Mouse (Mus musculus) heart, embryonic 14.5 days (tissue): Measurements from ENCODE around the gene 4930512M02Rik. TPM values are rescaled to one million over a fixed set of nuclear protein-coding genes. Genes with fewer than 3 reads are reported as not detected.

ENCODE experiments used
- ATAC-seq: fragments of 200-750 bp; cut with Nextera tagmentation; 2 replicates; pipeline ENCODE4 v1.8.0; 2017; ENCODE audit warnings: low read depth, moderate TSS enrichment; ENCODE audit not compliant: insufficient number of reproducible peaks, insufficient read depth, low FRiP score
- H3K27ac ChIP-seq, 2 experiments: fragments of 200-500 bp in 1 of 2; fragments of 300-500 bp in 1 of 2; sonication (generic) in 1 of 2; replicated peaks in 1 of 2; 2 replicates each; pipeline ENCODE4 v1.5.1; 2012 to 2014; ENCODE audit warnings: low read depth in 2 of 2, low read length in 2 of 2, control low read depth in 1 of 2, mild to moderate bottlenecking in 1 of 2, mixed read lengths in 1 of 2; ENCODE audit not compliant: control insufficient read depth in 1 of 2, insufficient read depth in 1 of 2
- H3K27me3 ChIP-seq: fragments of 300-500 bp; sonication (generic); 2 replicates; pipeline ENCODE4 v1.6.1; 2014; ENCODE audit warnings: mild to moderate bottlenecking, low read length, control low read depth; ENCODE audit not compliant: control insufficient read depth, insufficient read depth
- H3K36me3 ChIP-seq: fragments of 300-500 bp; sonication (generic); 2 replicates; pipeline ENCODE4 v1.6.1; 2014; ENCODE audit warnings: mild to moderate bottlenecking, control low read depth, low read length, mixed read lengths; ENCODE audit not compliant: control insufficient read depth, insufficient read depth
- H3K4me1 ChIP-seq, 2 experiments: fragments of 200-500 bp in 1 of 2; fragments of 300-500 bp in 1 of 2; sonication (generic) in 1 of 2; 2 replicates each; pipeline ENCODE4 v1.6.1; 2012 to 2014; ENCODE audit warnings: low read length in 2 of 2, control low read depth in 1 of 2, mixed read lengths in 1 of 2; ENCODE audit not compliant: control insufficient read depth in 2 of 2, insufficient read depth in 2 of 2
- H3K4me2 ChIP-seq: fragments of 300-500 bp; sonication (generic); 2 replicates; pipeline ENCODE4 v1.6.1; 2014; ENCODE audit warnings: mild to moderate bottlenecking, low read length
- H3K4me3 ChIP-seq, 2 experiments: fragments of 200-500 bp in 1 of 2; fragments of 300-500 bp in 1 of 2; sonication (generic) in 1 of 2; 2 replicates each; pipeline ENCODE4 v1.5.1; 2012 to 2014; ENCODE audit warnings: low read length in 2 of 2, mild to moderate bottlenecking in 2 of 2, control low read depth in 1 of 2, low read depth in 1 of 2, moderate library complexity in 1 of 2; ENCODE audit not compliant: control insufficient read depth in 1 of 2, insufficient read depth in 1 of 2
- H3K9ac ChIP-seq: fragments of 300-500 bp; sonication (generic); 2 replicates; pipeline ENCODE4 v1.6.1; 2014; ENCODE audit warnings: mild to moderate bottlenecking, low read length
- H3K9me3 ChIP-seq: fragments of 300-500 bp; sonication (generic); 2 replicates; pipeline ENCODE4 v1.6.1; 2016; ENCODE audit warnings: low read length, control low read depth; ENCODE audit not compliant: control insufficient read depth
- WGBS: fragments of 180-500 bp; shearing (Covaris S2); extraction: QIAGEN DNeasy Blood & Tissue Kit; methylation state at CpG from one replicate; pipeline ENCODE4 v1.1.7; 2014; 5-methylcytosine and 5-hydroxymethylcytosine counted together
- polyA plus RNA-seq: library from polyadenylated mRNA; unstranded; fragments of >200 nt; fragmentation: Nextera tagmentation; extraction: Ambion mirVana; gene quantifications from 2 replicates; pipeline ENCODE4 v1.2.1, GENCODE M21; 2014

The 4930512M02Rik gene
- polyA plus RNA-seq, 1 experiment from 2014 or later, result not detected

GRCm38 (mm10) chr11:11658834-11659233, 31.2 kb upstream of the 4930512M02Rik start:
- Histone ChIP-seq H3K4me3 (no peak overlapping the region), H3K9ac (no peak overlapping the region), H3K27me3 (no peaks in the 10 kb centered on the region), H3K4me1 (no peaks in the 10 kb centered on the region), H3K9me3 (no peaks in the 10 kb centered on the region), H3K36me3 (no peaks in the 10 kb centered on the region), H3K27ac (no peak overlapping the region), H3K4me2 (no peak overlapping the region)
- 61% methylated on average over 4 of the region's 4 CpGs for WGBS
- ATAC-seq, result no peak

- Histone ChIP-seq H3K9ac (no peak overlapping the region), H3K4me2 (no peak overlapping the region), H3K27ac (no peak overlapping the region), H3K4me1 (no peaks in the 10 kb centered on the region), H3K27me3 (no peaks in the 10 kb centered on the region), H3K36me3 (no peaks in the 10 kb centered on the region), H3K4me3 (no peak overlapping the region), H3K9me3 (no peaks in the 10 kb centered on the region)
- whole genome bisulfite sequencing, result 87% methylated on average over 4 of the region's 4 CpGs
- no peak for ATAC-seq
Observed at GRCm38 (mm10) chr11:11657634-11658033, 30.0 kb upstream of the 4930512M02Rik start.

GRCm38 (mm10) chr11:11656995-11657530, 29.4 kb upstream of the 4930512M02Rik start:
- Histone ChIP-seq H3K4me2 (no peak overlapping the region), H3K36me3 (no peaks in the 10 kb centered on the region), H3K27me3 (no peaks in the 10 kb centered on the region), H3K4me1 (no peaks in the 10 kb centered on the region), H3K27ac (no peak overlapping the region), H3K4me3 (no peak overlapping the region), H3K9ac (no peak overlapping the region), H3K9me3 (no peaks in the 10 kb centered on the region)
- WGBS, result 57% methylated on average over 5 of the region's 5 CpGs
- no peak for ATAC-seq

- Histone ChIP-seq H3K36me3 (no peaks in the 10 kb centered on the region), H3K27me3 (no peaks in the 10 kb centered on the region), H3K4me1 (no peaks in the 10 kb centered on the region), H3K27ac (no peak overlapping the region), H3K9ac (no peak overlapping the region), H3K9me3 (no peaks in the 10 kb centered on the region), H3K4me3 (no peak overlapping the region), H3K4me2 (no peak overlapping the region)
- no peak for ATAC-seq
- 71% methylated on average over 3 of the region's 3 CpGs for WGBS
Observed at GRCm38 (mm10) chr11:11656388-11656787, 28.8 kb upstream of the 4930512M02Rik start.

GRCm38 (mm10) chr11:11644303-11644702, 16.7 kb upstream of the 4930512M02Rik start:
- H3K4me3 ChIP-seq, result no peak overlapping the region
- no peaks in the 10 kb centered on the region for H3K9me3 ChIP-seq
- H3K4me1 ChIP-seq, result no peaks in the 10 kb centered on the region
- no peak overlapping the region for H3K27ac ChIP-seq
- no peaks in the 10 kb centered on the region for H3K27me3 ChIP-seq
- no peaks in the 10 kb centered on the region for H3K36me3 ChIP-seq
- no peak overlapping the region for H3K9ac ChIP-seq
- no peak overlapping the region for H3K4me2 ChIP-seq
- no peak for ATAC-seq

- Histone ChIP-seq H3K9me3 (no peaks in the 10 kb centered on the region), H3K27me3 (no peaks in the 10 kb centered on the region), H3K36me3 (no peaks in the 10 kb centered on the region), H3K27ac (no peak overlapping the region), H3K4me2 (no peak overlapping the region), H3K9ac (no peak overlapping the region), H3K4me3 (no peak overlapping the region), H3K4me1 (no peaks in the 10 kb centered on the region)
- no peak for ATAC-seq
- WGBS, result 30% methylated on average over 4 of the region's 4 CpGs
Observed at GRCm38 (mm10) chr11:11624073-11624705, 3.4 kb downstream of the 4930512M02Rik start.

- peaks cover 23% of the 10 kb centered on the region for H3K9me3 ChIP-seq
- 62% methylated on average over 2 of the region's 2 CpGs for WGBS
Observed at GRCm38 (mm10) chr11:11609243-11609642, 18.4 kb downstream of the 4930512M02Rik start.

GRCm38 (mm10) chr11:11587327-11587726, 40.3 kb downstream of the 4930512M02Rik start:
- Histone ChIP-seq H3K36me3 (no peaks in the 10 kb centered on the region), H3K4me2 (no peak overlapping the region), H3K9me3 (no peaks in the 10 kb centered on the region), H3K27me3 (no peaks in the 10 kb centered on the region), H3K27ac (no peak overlapping the region), H3K9ac (no peak overlapping the region), H3K4me3 (no peak overlapping the region), H3K4me1 (no peaks in the 10 kb centered on the region)
- WGBS, result 37% methylated on average over 2 of the region's 2 CpGs
- ATAC-seq, result no peak

More at GRCm38 (mm10) chr11:11609243-11609642, 18.4 kb downstream of the 4930512M02Rik start:
- Histone ChIP-seq H3K4me3 (no peak overlapping the region), H3K27ac (no peak overlapping the region), H3K9ac (no peak overlapping the region), H3K36me3 (no peaks in the 10 kb centered on the region), H3K4me1 (no peaks in the 10 kb centered on the region), H3K4me2 (no peak overlapping the region), H3K27me3 (no peaks in the 10 kb centered on the region)
- no peak for ATAC-seq
